Mouse (Mus musculus) cerebellum, adult 8-10 months (tissue): Measurements from ENCODE around the gene Cux2.

Source experiments
- DNase-seq: peaks from one replicate; pipeline ENCODE4 v3.0.0; 2022

Gene Cux2

GRCm38 (mm10) chr5:121913999-121914398 lies 135.9 kb downstream of the Cux2 start:
- no peak for DNase-seq

GRCm38 (mm10) chr5:121909226-121909985 lies 140.5 kb downstream of the Cux2 start:
- DNase-seq = no peak

- DNase-seq = no peak
These were observed 144.2 kb downstream of the Cux2 start for GRCm38 (mm10) chr5:121905671-121906070.

- no peak for DNase-seq
These were observed 145.1 kb downstream of the Cux2 start for GRCm38 (mm10) chr5:121904799-121905198.

GRCm38 (mm10) chr5:121902809-121903745 lies 146.8 kb downstream of the Cux2 start:
- no peak for DNase-seq

GRCm38 (mm10) chr5:121895117-121895756 lies 154.7 kb downstream of the Cux2 start:
- DNase-seq = no peak

- DNase-seq = no peak
These were observed 155.3 kb downstream of the Cux2 start for GRCm38 (mm10) chr5:121894647-121895046.

- no peak for DNase-seq
These were observed 156.3 kb downstream of the Cux2 start for GRCm38 (mm10) chr5:121893581-121893980.

- DNase-seq = no peak
These were observed 157.6 kb downstream of the Cux2 start for GRCm38 (mm10) chr5:121892281-121892680.

GRCm38 (mm10) chr5:121890925-121891324 lies 159.0 kb downstream of the Cux2 start:
- DNase-seq = no peak

GRCm38 (mm10) chr5:121889819-121890362 lies 160.0 kb downstream of the Cux2 start:
- DNase-seq = no peak

GRCm38 (mm10) chr5:121889375-121889774 lies 160.5 kb downstream of the Cux2 start:
- DNase-seq = no peak

GRCm38 (mm10) chr5:121883356-121883755 lies 166.5 kb downstream of the Cux2 start:
- no peak for DNase-seq

GRCm38 (mm10) chr5:121879211-121879610 lies 170.7 kb downstream of the Cux2 start:
- no peak for DNase-seq

- no peak for DNase-seq
These were observed 171.2 kb downstream of the Cux2 start for GRCm38 (mm10) chr5:121878703-121879102.

GRCm38 (mm10) chr5:121876901-121877300 lies 173.0 kb downstream of the Cux2 start:
- no peak for DNase-seq

- no peak for DNase-seq
These were observed 174.9 kb downstream of the Cux2 start for GRCm38 (mm10) chr5:121875041-121875440.

- peak; percentile 75 for DNase-seq
These were observed 177.7 kb downstream of the Cux2 start for GRCm38 (mm10) chr5:121872158-121872557.

- DNase-seq = no peak
These were observed 178.3 kb downstream of the Cux2 start for GRCm38 (mm10) chr5:121871515-121872030.

GRCm38 (mm10) chr5:121870832-121871231 lies 179.1 kb downstream of the Cux2 start:
- no peak for DNase-seq

GRCm38 (mm10) chr5:121867963-121868362 lies 181.9 kb downstream of the Cux2 start:
- DNase-seq = no peak

GRCm38 (mm10) chr5:121864330-121864729 lies 185.6 kb downstream of the Cux2 start:
- DNase-seq = no peak

GRCm38 (mm10) chr5:121861964-121862363 lies 187.9 kb downstream of the Cux2 start:
- no peak for DNase-seq
